Mouse (Mus musculus): ENCODE measurements around the gene Rgma. TPM values are rescaled to one million over a fixed set of nuclear protein-coding genes. Genes with fewer than 3 reads are reported as not detected.

Gene Rgma
- polyA plus RNA-seq, 1 experiment from 2014 or later = 2.8 TPM

DNA sequence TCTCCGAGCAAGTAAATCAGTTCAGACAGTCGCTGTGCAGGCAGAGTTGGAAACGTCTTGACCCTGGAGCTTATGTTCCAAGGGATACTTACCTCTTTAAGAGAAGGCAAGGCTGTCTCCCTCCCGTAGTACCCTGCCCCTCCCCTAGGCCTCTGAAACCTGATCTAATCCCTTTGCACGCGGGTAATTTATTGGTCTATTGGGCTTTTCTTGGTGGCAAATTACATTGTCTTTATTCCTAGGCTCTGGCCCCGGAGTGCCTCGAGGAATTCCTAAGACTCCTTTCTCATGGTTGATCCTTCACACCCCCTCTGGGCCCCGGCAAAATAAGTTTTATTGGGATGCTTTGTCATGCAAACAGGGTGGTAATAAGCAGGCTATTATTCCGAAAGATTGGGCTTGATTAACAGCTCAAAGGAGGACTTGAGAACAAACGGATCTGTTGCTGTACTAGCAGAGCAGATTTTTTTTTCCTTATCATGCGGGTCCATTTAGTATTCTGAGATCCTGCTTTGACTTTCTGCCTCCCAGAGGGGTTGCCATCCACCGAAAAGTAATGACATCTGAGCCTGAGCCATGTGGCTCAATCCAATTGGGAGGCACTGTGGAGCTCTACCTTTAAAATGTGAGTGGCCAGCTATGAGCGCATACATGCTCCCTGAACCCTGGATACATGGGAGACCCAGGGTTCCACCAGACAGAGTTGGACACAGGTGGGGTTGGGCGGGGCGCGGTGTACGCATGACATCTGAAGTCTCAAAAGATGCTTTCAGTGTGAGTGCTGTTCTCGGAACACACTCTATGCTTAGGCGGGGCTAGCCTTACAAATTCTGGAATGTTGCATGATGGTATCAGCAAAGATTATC, 25.0 kb downstream of the Rgma start:
- no peak for DNase-seq (ENCODE audit: low spot score)
- peak overlapping the region; percentile 62 for H3K4me2 ChIP-seq
- H3K4me1 ChIP-seq (replicated peaks; ENCODE audit: control insufficient read depth, insufficient read depth, low read length) = peaks cover 6% of the 10 kb centered on the region
- H3K27me3 ChIP-seq (replicated peaks; ENCODE audit: control insufficient read depth, insufficient read depth, low read length) = peaks cover 46% of the 10 kb centered on the region
- peak overlapping the region; percentile 31 for H3K4me3 ChIP-seq (ENCODE audit: low read depth, low read length)
- WGBS = 17% methylated on average over 20 of the region's 20 CpGs
- no peaks in the 10 kb centered on the region for H3K36me3 ChIP-seq (ENCODE audit: control insufficient read depth, insufficient read depth, low read length)
- no peak for ATAC-seq (replicated peaks; ENCODE audit: low FRiP score)
- H3K9ac ChIP-seq (ENCODE audit: low read depth, low read length) = no peak overlapping the region
- no peaks in the 10 kb centered on the region for H3K9me3 ChIP-seq (ENCODE audit: control insufficient read depth, low read length)
- no peak overlapping the region for H3K27ac ChIP-seq (ENCODE audit: low read depth, low read length)

DNA sequence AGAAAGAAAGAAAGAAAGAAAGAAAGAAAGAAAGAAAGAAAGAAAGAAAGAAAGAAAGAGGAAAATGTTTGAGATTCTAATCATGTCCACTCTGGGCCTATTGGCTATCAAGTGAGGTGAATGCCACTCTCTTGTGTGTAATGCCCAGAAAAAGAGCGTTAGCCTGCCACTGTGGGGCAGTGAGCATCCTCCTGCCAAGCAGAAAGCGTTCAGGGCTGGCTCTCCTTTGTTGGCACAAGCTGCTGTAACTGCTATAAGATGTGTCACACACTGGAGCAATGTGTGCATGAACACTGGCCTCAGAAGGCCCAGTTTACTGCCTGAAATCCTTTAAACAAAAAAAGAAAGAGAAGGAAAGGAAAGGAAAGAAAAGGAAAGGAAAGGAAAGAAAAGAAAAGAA, 26.8 kb downstream of the Rgma start:
- Histone ChIP-seq H3K36me3 (ENCODE audit: control insufficient read depth, insufficient read depth, low read length) (no peaks in the 10 kb centered on the region), H3K4me1 (replicated peaks; ENCODE audit: control insufficient read depth, insufficient read depth, low read length) (peaks cover 6% of the 10 kb centered on the region), H3K9me3 (ENCODE audit: control insufficient read depth, low read length) (no peaks in the 10 kb centered on the region), H3K27ac (ENCODE audit: low read depth, low read length) (no peak overlapping the region), H3K9ac (ENCODE audit: low read depth, low read length) (no peak overlapping the region), H3K4me2 (no peak overlapping the region), H3K4me3 (ENCODE audit: low read depth, low read length) (no peak overlapping the region), H3K27me3 (replicated peaks; ENCODE audit: control insufficient read depth, insufficient read depth, low read length) (peaks cover 39% of the 10 kb centered on the region)
- DNase-seq (ENCODE audit: low spot score) = no peak
- WGBS = 53% methylated on average over 2 of the region's 2 CpGs
- ATAC-seq (replicated peaks; ENCODE audit: low FRiP score) = no peak

DNA sequence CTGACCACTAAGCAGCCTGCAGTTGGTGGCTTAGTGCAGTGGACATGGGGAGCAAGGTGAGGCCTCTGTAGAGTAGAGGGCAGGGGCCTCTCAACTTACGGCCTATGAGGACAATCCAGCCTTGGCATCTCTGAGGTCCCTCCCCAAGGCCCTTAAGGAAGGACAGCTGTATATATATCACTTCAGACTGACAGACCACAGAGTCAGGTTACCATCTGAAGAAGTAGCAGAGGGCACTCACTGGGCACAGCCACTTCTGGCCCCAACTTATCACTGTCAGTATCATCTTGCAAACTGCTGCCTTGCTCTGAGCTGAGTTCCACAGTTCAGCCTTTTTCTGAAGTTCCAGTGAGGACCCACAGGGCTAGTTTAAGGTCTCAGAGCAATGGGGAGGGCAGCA, 27.4 kb downstream of the Rgma start:
- ATAC-seq (replicated peaks; ENCODE audit: low FRiP score) (no peak), DNase-seq (ENCODE audit: low spot score) (no peak)
- Histone ChIP-seq H3K27ac (ENCODE audit: low read depth, low read length) (no peak overlapping the region), H3K27me3 (replicated peaks; ENCODE audit: control insufficient read depth, insufficient read depth, low read length) (peaks cover 35% of the 10 kb centered on the region), H3K4me3 (ENCODE audit: low read depth, low read length) (no peak overlapping the region), H3K4me1 (replicated peaks; ENCODE audit: control insufficient read depth, insufficient read depth, low read length) (peaks cover 6% of the 10 kb centered on the region), H3K9me3 (ENCODE audit: control insufficient read depth, low read length) (no peaks in the 10 kb centered on the region), H3K36me3 (ENCODE audit: control insufficient read depth, insufficient read depth, low read length) (no peaks in the 10 kb centered on the region), H3K4me2 (no peak overlapping the region), H3K9ac (ENCODE audit: low read depth, low read length) (no peak overlapping the region)
- 79% methylated on average over 1 of the region's 1 CpGs for WGBS

DNA sequence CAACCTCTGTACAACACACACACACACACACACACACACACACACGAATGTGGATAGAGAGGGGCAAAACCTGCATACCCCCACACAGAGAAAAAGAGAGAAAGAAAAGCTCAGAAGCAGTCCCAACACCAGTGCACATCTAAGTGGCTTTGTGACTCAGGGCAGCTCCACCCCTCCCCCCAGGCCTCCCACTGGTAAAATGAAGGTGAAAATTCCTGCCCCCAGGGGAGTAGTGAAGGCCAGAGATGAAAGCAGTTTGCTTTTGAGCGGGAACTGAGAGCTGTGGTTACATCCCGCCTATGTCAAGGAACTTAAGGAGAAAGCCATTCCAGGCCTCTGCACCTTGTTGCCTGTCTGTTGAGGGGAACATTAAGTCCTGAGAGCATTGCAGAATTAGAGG, 28.2 kb downstream of the Rgma start:
- no peak overlapping the region for H3K9ac ChIP-seq (ENCODE audit: low read depth, low read length)
- peaks cover 6% of the 10 kb centered on the region for H3K4me1 ChIP-seq (replicated peaks; ENCODE audit: control insufficient read depth, insufficient read depth, low read length)
- H3K4me2 ChIP-seq = no peak overlapping the region
- H3K27ac ChIP-seq (ENCODE audit: low read depth, low read length) = no peak overlapping the region
- H3K27me3 ChIP-seq (replicated peaks; ENCODE audit: control insufficient read depth, insufficient read depth, low read length) = peaks cover 29% of the 10 kb centered on the region
- no peaks in the 10 kb centered on the region for H3K36me3 ChIP-seq (ENCODE audit: control insufficient read depth, insufficient read depth, low read length)
- WGBS = 21% methylated on average over 3 of the region's 3 CpGs
- no peak overlapping the region for H3K4me3 ChIP-seq (ENCODE audit: low read depth, low read length)
- no peak for DNase-seq (ENCODE audit: low spot score)
- no peak for ATAC-seq (replicated peaks; ENCODE audit: low FRiP score)
- no peaks in the 10 kb centered on the region for H3K9me3 ChIP-seq (ENCODE audit: control insufficient read depth, low read length)

DNA sequence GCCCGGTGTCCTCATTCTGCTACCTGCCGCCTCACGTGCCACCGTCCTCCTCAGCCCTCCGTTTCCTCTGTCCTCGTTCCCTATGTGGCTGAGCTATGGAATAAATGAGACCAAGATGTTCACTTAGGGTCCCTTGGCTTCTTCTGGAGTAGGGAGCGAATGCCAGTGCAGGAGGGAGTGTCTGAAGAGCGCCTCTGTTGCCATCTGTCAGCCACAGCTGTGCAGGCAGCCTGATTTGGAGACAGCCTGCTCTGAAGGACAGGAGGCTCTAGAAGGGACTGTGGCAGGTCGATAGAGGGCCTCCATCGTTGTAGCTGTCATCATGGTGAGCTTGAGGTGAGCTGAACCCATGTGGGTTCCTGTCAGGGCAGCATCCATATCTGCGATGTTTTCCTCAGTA, 30.2 kb downstream of the Rgma start:
- Histone ChIP-seq H3K9ac (ENCODE audit: low read depth, low read length) (no peak overlapping the region), H3K4me3 (ENCODE audit: low read depth, low read length) (no peak overlapping the region), H3K36me3 (ENCODE audit: control insufficient read depth, insufficient read depth, low read length) (no peaks in the 10 kb centered on the region), H3K4me1 (replicated peaks; ENCODE audit: control insufficient read depth, insufficient read depth, low read length) (no peaks in the 10 kb centered on the region), H3K27me3 (replicated peaks; ENCODE audit: control insufficient read depth, insufficient read depth, low read length) (peaks cover 9% of the 10 kb centered on the region), H3K9me3 (ENCODE audit: control insufficient read depth, low read length) (no peaks in the 10 kb centered on the region), H3K4me2 (no peak overlapping the region), H3K27ac (ENCODE audit: low read depth, low read length) (no peak overlapping the region)
- ATAC-seq (replicated peaks; ENCODE audit: low FRiP score) (no peak), DNase-seq (ENCODE audit: low spot score) (no peak)
- 88% methylated on average over 11 of the region's 11 CpGs for WGBS

DNA sequence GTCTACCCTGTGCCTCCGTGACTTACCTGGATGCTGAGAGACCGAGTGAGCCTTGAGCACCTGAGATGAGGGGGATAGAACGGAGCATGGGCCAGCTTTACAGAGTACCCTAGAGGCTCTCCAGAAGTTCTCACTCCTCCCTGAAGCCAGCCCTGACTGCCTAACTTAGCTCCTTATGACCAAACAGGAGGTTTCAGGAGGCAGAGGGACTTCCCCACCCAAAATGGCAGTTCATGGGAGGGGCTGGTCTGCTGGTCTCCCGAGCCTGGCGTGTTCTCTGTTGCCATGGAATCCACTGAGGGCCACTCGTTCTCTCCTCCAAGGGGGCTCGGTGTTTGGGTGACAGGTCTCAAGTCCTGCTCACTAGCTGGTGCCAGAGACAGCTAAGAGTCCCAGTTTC, 36.2 kb downstream of the Rgma start:
- DNase-seq (ENCODE audit: low spot score) (no peak), ATAC-seq (replicated peaks; ENCODE audit: low FRiP score) (no peak)
- no peak overlapping the region for H3K4me3 ChIP-seq (ENCODE audit: low read depth, low read length)
- H3K27ac ChIP-seq (ENCODE audit: low read depth, low read length) = no peak overlapping the region
- no peak overlapping the region for H3K4me2 ChIP-seq
- 72% methylated on average over 7 of the region's 7 CpGs for WGBS
- no peaks in the 10 kb centered on the region for H3K36me3 ChIP-seq (ENCODE audit: control insufficient read depth, insufficient read depth, low read length)
- no peaks in the 10 kb centered on the region; the same call in 1 of the 2 replicates for H3K27me3 ChIP-seq (replicated peaks; ENCODE audit: control insufficient read depth, insufficient read depth, low read length)
- H3K9me3 ChIP-seq (ENCODE audit: control insufficient read depth, low read length) = no peaks in the 10 kb centered on the region
- H3K4me1 ChIP-seq (replicated peaks; ENCODE audit: control insufficient read depth, insufficient read depth, low read length) = no peaks in the 10 kb centered on the region
- no peak overlapping the region for H3K9ac ChIP-seq (ENCODE audit: low read depth, low read length)

DNA sequence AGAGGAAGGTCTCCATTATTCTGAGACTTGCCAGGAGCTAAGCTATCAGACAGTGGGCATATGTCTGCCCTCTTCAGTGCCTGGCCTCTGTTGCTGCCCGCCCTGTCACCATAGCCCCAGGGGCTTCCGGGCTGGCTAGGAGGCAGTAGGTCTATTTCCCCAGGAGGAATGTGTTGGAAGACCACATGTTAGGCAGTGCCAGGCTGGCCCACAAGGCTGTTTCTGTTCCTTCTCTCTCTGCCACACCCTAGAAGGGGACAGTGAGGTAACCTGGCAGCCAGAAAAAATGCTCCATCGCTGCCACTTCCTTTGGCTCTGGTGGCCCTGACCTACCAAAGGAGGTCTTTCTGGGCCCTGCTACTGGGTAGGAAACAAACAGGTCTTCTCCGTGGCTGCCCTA, 36.7 kb downstream of the Rgma start:
- ATAC-seq (replicated peaks; ENCODE audit: low FRiP score) (no peak), DNase-seq (ENCODE audit: low spot score) (no peak)
- no peak overlapping the region for H3K9ac ChIP-seq (ENCODE audit: low read depth, low read length)
- WGBS = 80% methylated on average over 4 of the region's 4 CpGs
- H3K4me3 ChIP-seq (ENCODE audit: low read depth, low read length) = no peak overlapping the region
- H3K4me1 ChIP-seq (replicated peaks; ENCODE audit: control insufficient read depth, insufficient read depth, low read length) = no peaks in the 10 kb centered on the region
- no peak overlapping the region for H3K27ac ChIP-seq (ENCODE audit: low read depth, low read length)
- H3K36me3 ChIP-seq (ENCODE audit: control insufficient read depth, insufficient read depth, low read length) = no peaks in the 10 kb centered on the region
- no peaks in the 10 kb centered on the region; the same call in 1 of the 2 replicates for H3K27me3 ChIP-seq (replicated peaks; ENCODE audit: control insufficient read depth, insufficient read depth, low read length)
- no peaks in the 10 kb centered on the region for H3K9me3 ChIP-seq (ENCODE audit: control insufficient read depth, low read length)
- H3K4me2 ChIP-seq = no peak overlapping the region

DNA sequence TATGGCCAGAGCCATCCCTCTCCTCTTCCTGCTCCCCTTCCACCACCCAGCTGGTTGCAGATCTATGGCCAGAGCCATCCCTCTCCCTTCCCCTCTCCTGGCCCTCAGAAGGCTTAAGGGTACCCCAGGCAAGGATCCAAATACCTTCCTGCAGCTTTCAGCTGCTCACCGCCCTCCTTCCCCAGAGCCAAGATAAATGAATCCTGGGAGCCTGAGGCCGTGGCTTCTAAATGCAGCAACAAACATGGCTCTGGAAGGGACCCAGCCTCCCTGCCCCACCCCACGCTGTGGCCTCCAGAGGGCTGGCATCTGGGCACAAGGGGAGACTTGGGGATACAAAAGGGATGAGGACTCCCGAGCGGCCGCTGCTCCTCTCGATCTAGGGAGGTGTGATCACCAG, 37.1 kb downstream of the Rgma start:
- no peaks in the 10 kb centered on the region for H3K36me3 ChIP-seq (ENCODE audit: control insufficient read depth, insufficient read depth, low read length)
- H3K27ac ChIP-seq (ENCODE audit: low read depth, low read length) = no peak overlapping the region
- WGBS = 81% methylated on average over 7 of the region's 7 CpGs
- no peaks in the 10 kb centered on the region for H3K9me3 ChIP-seq (ENCODE audit: control insufficient read depth, low read length)
- no peak overlapping the region for H3K4me2 ChIP-seq
- no peaks in the 10 kb centered on the region; the same call in 1 of the 2 replicates for H3K27me3 ChIP-seq (replicated peaks; ENCODE audit: control insufficient read depth, insufficient read depth, low read length)
- no peak overlapping the region for H3K4me3 ChIP-seq (ENCODE audit: low read depth, low read length)
- H3K4me1 ChIP-seq (replicated peaks; ENCODE audit: control insufficient read depth, insufficient read depth, low read length) = no peaks in the 10 kb centered on the region
- DNase-seq (ENCODE audit: low spot score) (no peak), ATAC-seq (replicated peaks; ENCODE audit: low FRiP score) (no peak)
- H3K9ac ChIP-seq (ENCODE audit: low read depth, low read length) = no peak overlapping the region

DNA sequence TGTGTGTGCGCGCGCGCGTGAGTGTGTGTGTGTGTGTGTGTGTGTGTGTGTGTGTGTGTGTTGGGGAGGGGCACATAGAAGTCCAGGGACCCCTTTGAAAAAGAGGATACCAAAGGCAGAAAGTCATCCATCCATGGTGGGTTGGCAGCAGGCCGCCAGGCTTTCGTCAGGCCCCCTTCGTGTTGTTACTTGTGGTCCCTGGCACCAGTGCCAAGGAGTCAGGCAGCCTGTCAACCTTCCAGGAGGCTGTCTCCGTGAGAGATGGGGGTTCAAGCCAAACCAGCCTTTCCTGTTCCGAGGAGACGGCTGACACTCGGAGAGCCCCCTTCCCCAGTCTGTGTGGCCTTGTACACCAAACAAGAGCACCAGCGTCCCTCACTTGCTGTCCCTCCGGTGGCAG, 38.9 kb downstream of the Rgma start:
- Histone ChIP-seq H3K4me2 (no peak overlapping the region), H3K27me3 (replicated peaks; ENCODE audit: control insufficient read depth, insufficient read depth, low read length) (no peaks in the 10 kb centered on the region; the same call in 1 of the 2 replicates), H3K4me1 (replicated peaks; ENCODE audit: control insufficient read depth, insufficient read depth, low read length) (no peaks in the 10 kb centered on the region), H3K27ac (ENCODE audit: low read depth, low read length) (no peak overlapping the region), H3K9me3 (ENCODE audit: control insufficient read depth, low read length) (no peaks in the 10 kb centered on the region), H3K36me3 (ENCODE audit: control insufficient read depth, insufficient read depth, low read length) (no peaks in the 10 kb centered on the region), H3K4me3 (ENCODE audit: low read depth, low read length) (no peak overlapping the region), H3K9ac (ENCODE audit: low read depth, low read length) (no peak overlapping the region)
- DNase-seq (ENCODE audit: low spot score) (no peak), ATAC-seq (replicated peaks; ENCODE audit: low FRiP score) (no peak)
- 87% methylated on average over 14 of the region's 14 CpGs for WGBS
